Mouse (Mus musculus) hindbrain, embryonic 16.5 days (tissue): ENCODE data around the gene Ftl1. TPM values are rescaled to one million over a fixed set of nuclear protein-coding genes. Genes with fewer than 3 reads are reported as not detected.

Source experiments
- ATAC-seq: fragments of 200-750 bp; cut with Nextera tagmentation; 2 replicates; pipeline ENCODE4 v1.8.0; 2017; ENCODE audit warnings: moderate TSS enrichment, moderate library complexity
- H3K27ac ChIP-seq: fragments of 300-500 bp; sonication (generic); 2 replicates; pipeline ENCODE4 v1.5.1; 2014; ENCODE audit warnings: low read depth, mild to moderate bottlenecking, control low read depth, low read length, moderate library complexity
- H3K27me3 ChIP-seq: fragments of 300-500 bp; sonication (generic); replicated peaks from 2 replicates; pipeline ENCODE4 v1.6.1; 2014; ENCODE audit warnings: low read length; ENCODE audit not compliant: control insufficient read depth, insufficient read depth
- H3K36me3 ChIP-seq: fragments of 300-500 bp; sonication (generic); 2 replicates; pipeline ENCODE4 v1.6.1; 2014; ENCODE audit warnings: mild to moderate bottlenecking, low read length, moderate library complexity, mixed read lengths; ENCODE audit not compliant: control insufficient read depth, insufficient read depth
- H3K4me1 ChIP-seq: fragments of 300-500 bp; sonication (generic); 2 replicates; pipeline ENCODE4 v1.6.1; 2014; ENCODE audit warnings: low read depth, low read length; ENCODE audit not compliant: control insufficient read depth, insufficient read depth
- H3K4me2 ChIP-seq: fragments of 300-500 bp; sonication (generic); 2 replicates; pipeline ENCODE4 v1.6.1; 2014; ENCODE audit warnings: mild to moderate bottlenecking, low read length, control low read depth, moderate library complexity
- H3K4me3 ChIP-seq: fragments of 300-500 bp; sonication (generic); 2 replicates; pipeline ENCODE4 v1.5.1; 2014; ENCODE audit warnings: mild to moderate bottlenecking, low read length, control low read depth, moderate library complexity
- H3K9ac ChIP-seq: fragments of 300-500 bp; sonication (generic); 2 replicates; pipeline ENCODE4 v1.6.1; 2014; ENCODE audit warnings: low read depth, mild to moderate bottlenecking, control low read depth, low read length, moderate library complexity
- H3K9me3 ChIP-seq: fragments of 300-500 bp; sonication (generic); 2 replicates; pipeline ENCODE4 v1.6.1; 2014; ENCODE audit warnings: mild to moderate bottlenecking, low read length, moderate library complexity; ENCODE audit not compliant: control insufficient read depth
- WGBS: fragments of 180-500 bp; shearing (Covaris S2); extraction: QIAGEN DNeasy Blood & Tissue Kit; methylation state at CpG from one replicate; pipeline ENCODE4 v1.1.7; 2014; 5-methylcytosine and 5-hydroxymethylcytosine counted together
- polyA plus RNA-seq: library from polyadenylated mRNA; unstranded; fragments of >200 nt; fragmentation: Nextera tagmentation; extraction: Ambion mirVana; gene quantifications from 2 replicates; pipeline ENCODE4 v1.2.1, GENCODE M21; 2015

The Ftl1 gene
- polyA plus RNA-seq, 1 experiment from 2014 or later: 5,303 TPM

DNA sequence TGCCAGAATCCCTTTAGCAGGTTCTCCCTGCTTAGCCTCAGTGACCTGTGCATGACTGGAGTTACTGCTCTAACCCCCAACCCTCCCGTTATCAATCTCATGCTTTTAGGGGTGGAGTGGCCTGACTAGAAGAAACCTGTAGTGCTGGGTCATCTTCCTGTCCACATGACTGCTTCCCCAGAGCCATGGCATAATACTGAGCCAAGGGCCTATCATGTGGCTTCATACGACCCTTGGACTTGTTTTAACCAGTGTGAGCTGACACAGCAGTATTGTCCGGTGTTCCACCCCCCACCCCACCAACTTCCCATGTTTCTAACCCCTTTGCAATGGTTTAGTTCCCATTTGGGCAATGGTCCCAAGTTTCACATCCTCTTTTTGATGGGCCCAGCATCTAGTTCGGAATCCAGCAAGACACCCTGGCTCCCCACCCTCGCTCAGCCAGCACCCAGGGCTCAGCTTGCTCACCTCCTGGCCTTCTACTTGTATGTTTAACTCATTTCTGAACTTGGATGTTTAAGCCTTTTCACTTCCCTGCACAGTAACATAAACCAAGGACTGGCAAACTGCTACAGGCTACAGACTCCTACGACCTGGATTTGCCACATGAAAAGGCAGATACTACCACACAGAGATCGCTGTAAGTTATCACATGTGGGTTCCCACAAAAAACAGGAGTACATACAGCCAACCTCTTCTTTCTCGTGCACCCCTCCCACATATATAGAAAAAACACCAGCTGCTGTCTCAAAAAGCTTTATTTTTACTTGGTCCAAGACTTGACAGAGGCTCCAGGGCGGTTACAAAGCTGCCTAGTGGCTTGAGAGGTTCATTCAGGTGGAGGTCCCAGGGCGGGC, 2.3 kb downstream of the Ftl1 start:
- Histone ChIP-seq H3K27me3 (no peaks in the 10 kb centered on the region), H3K36me3 (peaks cover 16% of the 10 kb centered on the region)

GRCm38 (mm10) chr7:45456721-45457203, 2.9 kb downstream of the Ftl1 start:
- Histone ChIP-seq H3K4me3 (peak overlapping the region; percentile 60; the same call in 1 of the 2 replicates), H3K9me3 (no peaks in the 10 kb centered on the region), H3K4me2 (peak overlapping the region; percentile 90), H3K4me1 (peaks cover 33% of the 10 kb centered on the region), H3K9ac (peak overlapping the region; percentile 25), H3K27ac (peak overlapping the region; percentile 40; the same call in 1 of the 2 replicates), H3K36me3 (peaks cover 16% of the 10 kb centered on the region), H3K27me3 (no peaks in the 10 kb centered on the region)
- 51% methylated on average over 9 of the region's 9 CpGs for WGBS
- no peak for ATAC-seq

More for the DNA sequence above, 2.3 kb downstream of the Ftl1 start:
- no peak for ATAC-seq
- Histone ChIP-seq H3K9ac (peak overlapping the region; percentile 68), H3K9me3 (no peaks in the 10 kb centered on the region), H3K4me1 (peaks cover 33% of the 10 kb centered on the region), H3K4me2 (peak overlapping the region; percentile 90), H3K27ac (peak overlapping the region; percentile 93), H3K4me3 (peak overlapping the region; percentile 60)
- WGBS: 63% methylated on average over 9 of the region's 10 CpGs

GRCm38 (mm10) chr7:45455932-45456696, 3.6 kb downstream of the Ftl1 start:
- Histone ChIP-seq H3K27ac (no peak overlapping the region), H3K4me3 (no peak overlapping the region), H3K4me1 (peaks cover 33% of the 10 kb centered on the region), H3K4me2 (no peak overlapping the region), H3K9ac (no peak overlapping the region; the same call in 1 of the 2 replicates), H3K36me3 (peaks cover 15% of the 10 kb centered on the region), H3K9me3 (no peaks in the 10 kb centered on the region), H3K27me3 (no peaks in the 10 kb centered on the region)
- WGBS: 78% methylated on average over 13 of the region's 13 CpGs
- no peak for ATAC-seq

DNA sequence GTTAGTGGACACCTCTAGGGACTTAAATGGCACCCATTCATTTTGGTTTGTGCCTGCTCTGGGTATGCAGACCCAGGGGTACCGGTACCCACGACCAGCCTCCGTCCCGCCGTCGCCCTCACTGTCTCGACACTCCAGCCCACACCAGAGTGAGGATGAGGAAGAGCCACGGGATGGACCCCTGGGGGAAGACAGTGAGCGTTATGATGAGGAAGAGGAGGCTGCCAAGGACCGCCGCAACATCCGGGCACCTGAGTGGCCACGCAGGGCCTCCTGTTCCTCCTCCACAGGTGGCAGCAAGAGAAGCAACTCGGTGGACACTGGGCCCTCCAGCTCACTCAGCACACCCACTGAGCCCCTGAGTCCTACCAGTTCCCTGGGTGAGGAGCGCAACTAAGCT, 4.7 kb downstream of the Ftl1 start:
- WGBS: 88% methylated on average over 15 of the region's 15 CpGs
- H3K36me3 ChIP-seq: peaks cover 15% of the 10 kb centered on the region

DNA sequence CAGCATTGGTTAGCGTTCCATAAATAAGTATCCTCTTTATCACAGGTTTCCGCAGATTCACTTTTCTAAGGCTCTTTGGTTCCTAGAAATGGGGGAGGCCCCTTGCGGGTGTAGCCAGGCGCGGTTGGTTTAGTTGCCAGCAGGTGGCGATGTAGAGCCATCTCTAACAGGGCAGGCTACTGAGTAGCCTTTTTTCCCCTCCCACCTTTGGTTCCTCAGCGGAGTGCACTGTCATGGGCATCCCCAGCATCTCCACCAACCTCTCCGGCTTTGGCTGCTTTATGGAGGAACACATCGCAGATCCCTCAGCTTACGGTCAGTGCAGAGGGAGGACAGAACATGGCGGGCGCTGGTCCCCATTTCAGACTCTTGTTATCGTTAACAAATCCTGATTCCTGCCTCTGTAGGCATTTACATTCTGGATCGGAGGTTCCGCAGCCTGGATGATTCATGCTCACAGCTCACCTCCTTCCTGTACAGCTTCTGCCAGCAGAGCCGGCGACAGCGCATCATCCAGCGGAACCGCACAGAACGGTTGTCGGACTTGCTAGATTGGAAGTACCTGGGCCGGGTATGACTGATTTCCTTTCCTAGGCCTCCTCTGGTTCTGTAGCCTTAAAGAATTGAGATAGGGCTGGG, 8.2 kb downstream of the Ftl1 start:
- peaks cover 15% of the 10 kb centered on the region for H3K36me3 ChIP-seq
- no peak overlapping the region for H3K4me2 ChIP-seq
- H3K4me3 ChIP-seq: no peak overlapping the region
- peaks cover 4% of the 10 kb centered on the region for H3K4me1 ChIP-seq
- H3K9ac ChIP-seq: peak overlapping the region; percentile 20; the same call in 1 of the 2 replicates
- peak; percentile 72 for ATAC-seq
- 55% methylated on average over 23 of the region's 23 CpGs for WGBS
- no peaks in the 10 kb centered on the region for H3K9me3 ChIP-seq
- no peak overlapping the region for H3K27ac ChIP-seq
- H3K27me3 ChIP-seq: no peaks in the 10 kb centered on the region

More for the DNA sequence above, 4.7 kb downstream of the Ftl1 start:
- no peak overlapping the region for H3K27ac ChIP-seq
- H3K9me3 ChIP-seq: no peaks in the 10 kb centered on the region
- H3K4me1 ChIP-seq: peaks cover 22% of the 10 kb centered on the region
- H3K27me3 ChIP-seq: no peaks in the 10 kb centered on the region
- no peak overlapping the region for H3K4me2 ChIP-seq
- no peak for ATAC-seq
- no peak overlapping the region for H3K9ac ChIP-seq
- no peak overlapping the region for H3K4me3 ChIP-seq

DNA sequence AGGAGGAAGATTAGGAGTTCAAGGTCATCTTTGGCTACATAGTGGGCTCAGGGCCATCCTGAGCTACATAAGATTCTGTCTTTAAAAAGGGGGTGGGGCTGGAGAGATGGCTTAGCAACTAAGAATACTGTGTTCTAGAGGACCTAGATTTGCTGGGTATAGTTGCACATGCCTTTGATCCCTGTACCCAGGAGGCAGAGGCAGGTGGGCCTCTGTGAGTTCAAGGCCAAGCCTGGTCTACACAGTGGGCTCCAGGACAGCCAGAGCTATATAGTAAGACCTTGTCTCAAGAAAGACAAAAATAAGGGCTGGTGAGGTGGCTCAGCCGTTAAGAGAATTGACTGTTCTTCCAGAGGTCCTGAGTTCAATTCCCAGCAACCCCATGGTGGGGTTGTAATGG, 9.7 kb downstream of the Ftl1 start:
- Histone ChIP-seq H3K27ac (no peak overlapping the region), H3K4me3 (no peak overlapping the region), H3K4me2 (no peak overlapping the region), H3K4me1 (no peaks in the 10 kb centered on the region), H3K36me3 (peaks cover 14% of the 10 kb centered on the region), H3K9me3 (no peaks in the 10 kb centered on the region), H3K27me3 (no peaks in the 10 kb centered on the region), H3K9ac (no peak overlapping the region)
- WGBS: 100% methylated on average over 1 of the region's 1 CpGs
- ATAC-seq: no peak

DNA sequence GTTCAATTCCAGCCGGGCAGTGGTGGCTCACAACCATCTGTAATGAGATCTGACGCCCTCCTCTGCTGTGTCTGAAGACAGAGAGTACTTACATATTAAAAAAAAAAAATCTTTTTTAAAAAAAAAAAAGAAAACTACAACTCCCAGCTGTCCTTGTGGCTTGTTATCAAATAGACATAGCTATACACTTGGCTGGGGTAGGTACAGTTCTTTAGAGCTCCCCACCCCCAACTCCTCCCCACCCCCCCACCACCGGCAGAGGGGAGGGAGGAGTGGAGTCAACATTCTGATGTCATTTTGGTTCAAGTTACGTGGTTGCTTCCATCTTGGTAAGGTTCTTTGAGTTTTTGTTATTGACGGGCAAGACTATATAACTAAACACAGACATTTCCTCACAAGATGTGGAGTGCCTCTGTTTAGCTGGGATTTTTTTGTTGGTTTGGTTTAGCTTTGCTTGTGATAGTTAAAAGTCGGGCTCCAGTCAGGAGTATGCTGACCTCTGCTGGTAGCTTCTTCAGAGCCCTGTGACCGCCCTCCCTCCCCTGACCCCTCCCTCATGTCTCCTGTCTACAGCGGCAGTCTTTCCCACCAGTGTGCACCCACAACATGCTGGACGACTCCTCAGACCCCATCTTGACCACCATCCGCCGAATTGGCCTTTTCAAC, 12.2 kb downstream of the Ftl1 start:
- 46% methylated on average over 11 of the region's 11 CpGs for WGBS
- Histone ChIP-seq H3K4me3 (no peak overlapping the region), H3K36me3 (peaks cover 17% of the 10 kb centered on the region), H3K27me3 (no peaks in the 10 kb centered on the region), H3K4me1 (no peaks in the 10 kb centered on the region), H3K27ac (no peak overlapping the region), H3K9me3 (no peaks in the 10 kb centered on the region), H3K4me2 (no peak overlapping the region), H3K9ac (no peak overlapping the region)
- ATAC-seq: no peak

- H3K27ac ChIP-seq: no peak overlapping the region
- no peak overlapping the region for H3K9ac ChIP-seq
- H3K4me1 ChIP-seq: no peaks in the 10 kb centered on the region
- H3K4me2 ChIP-seq: no peak overlapping the region
- peaks cover 16% of the 10 kb centered on the region for H3K36me3 ChIP-seq
- H3K27me3 ChIP-seq: no peaks in the 10 kb centered on the region
- no peaks in the 10 kb centered on the region for H3K9me3 ChIP-seq
- ATAC-seq: no peak
- H3K4me3 ChIP-seq: no peak overlapping the region
These were observed 13.1 kb downstream of the Ftl1 start for GRCm38 (mm10) chr7:45446589-45446988.
